Mouse (Mus musculus) heart, embryonic 16.5 days (tissue): ENCODE results near the gene Scube2. TPM values are rescaled to one million over a fixed set of nuclear protein-coding genes. Genes with fewer than 3 reads are reported as not detected.

Experiments used
- ATAC-seq: fragments of 200-750 bp; cut with Nextera tagmentation; replicated peaks from 2 replicates; pipeline ENCODE4 v1.8.0; 2017; ENCODE audit warnings: moderate number of reproducible peaks; ENCODE audit not compliant: insufficient read depth, low FRiP score; ENCODE audit errors: extremely low read depth
- H3K27ac ChIP-seq: fragments of 300-500 bp; sonication (generic); 2 replicates; pipeline ENCODE4 v1.5.1; 2014; ENCODE audit warnings: mild to moderate bottlenecking, low read length, control low read depth, moderate library complexity
- H3K27me3 ChIP-seq: fragments of 300-500 bp; sonication (generic); 2 replicates; pipeline ENCODE4 v1.6.1; 2014; ENCODE audit warnings: low read length, mixed read lengths; ENCODE audit not compliant: control insufficient read depth, insufficient read depth
- H3K36me3 ChIP-seq: fragments of 300-500 bp; sonication (generic); 2 replicates; pipeline ENCODE4 v1.6.1; 2014; ENCODE audit not compliant: control insufficient read depth, insufficient read depth
- H3K4me1 ChIP-seq: fragments of 300-500 bp; sonication (generic); 2 replicates; pipeline ENCODE4 v1.6.1; 2014; ENCODE audit warnings: low read length, mixed read lengths; ENCODE audit not compliant: control insufficient read depth, insufficient read depth
- H3K4me2 ChIP-seq: fragments of 300-500 bp; sonication (generic); 2 replicates; pipeline ENCODE4 v1.6.1; 2014; ENCODE audit warnings: low read depth, mild to moderate bottlenecking, control low read depth, low read length
- H3K4me3 ChIP-seq: fragments of 300-500 bp; sonication (generic); 2 replicates; pipeline ENCODE4 v1.5.1; 2014; ENCODE audit warnings: mild to moderate bottlenecking, control low read depth, low read length
- H3K9ac ChIP-seq: fragments of 300-500 bp; sonication (generic); 2 replicates; pipeline ENCODE4 v1.6.1; 2014; ENCODE audit warnings: low read length, control low read depth
- H3K9me3 ChIP-seq: fragments of 300-500 bp; sonication (generic); replicated peaks from 2 replicates; pipeline ENCODE4 v1.6.1; 2016; ENCODE audit warnings: low read length; ENCODE audit not compliant: control insufficient read depth
- WGBS: fragments of 180-500 bp; shearing (Covaris S2); extraction: QIAGEN DNeasy Blood & Tissue Kit; methylation state at CpG from one replicate; pipeline ENCODE4 v1.1.7; 2014; 5-methylcytosine and 5-hydroxymethylcytosine counted together
- polyA plus RNA-seq: library from polyadenylated mRNA; unstranded; fragments of >200 nt; fragmentation: Nextera tagmentation; extraction: Ambion mirVana; gene quantifications from 2 replicates; pipeline ENCODE4 v1.2.1, GENCODE M21; 2015

Gene Scube2
- polyA plus RNA-seq, 1 experiment from 2014 or later = 8.9 TPM

DNA sequence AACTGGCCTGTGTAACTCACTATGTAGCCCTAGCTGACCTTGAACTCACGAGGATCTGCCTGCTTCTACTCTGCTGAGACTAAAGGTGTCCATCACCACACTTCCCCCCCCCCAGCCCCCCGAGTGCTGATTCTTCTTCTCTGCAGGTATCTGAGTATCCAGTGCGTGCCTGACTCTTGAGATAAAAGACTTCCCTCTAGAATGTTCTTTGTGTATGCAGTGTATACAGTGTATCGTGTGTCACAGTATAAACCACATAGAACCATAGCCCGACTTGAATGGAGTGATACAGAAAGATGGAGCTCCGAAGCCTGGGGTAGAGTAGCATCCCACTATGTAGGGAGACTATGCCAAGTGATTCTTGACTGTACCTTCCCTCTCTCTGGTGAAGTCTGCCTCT, 21.4 kb downstream of the Scube2 start:
- no peak for ATAC-seq
- Histone ChIP-seq H3K9ac (no peak overlapping the region), H3K4me3 (no peak overlapping the region), H3K9me3 (no peaks in the 10 kb centered on the region), H3K4me2 (no peak overlapping the region), H3K36me3 (0 out of 2 replicates have a peak, but pooled peaks cover 3% of the 10 kb centered on the region), H3K27me3 (no peaks in the 10 kb centered on the region), H3K4me1 (peaks cover 21% of the 10 kb centered on the region), H3K27ac (no peak overlapping the region)
- 82% methylated on average over 6 of the region's 6 CpGs for whole genome bisulfite sequencing

DNA sequence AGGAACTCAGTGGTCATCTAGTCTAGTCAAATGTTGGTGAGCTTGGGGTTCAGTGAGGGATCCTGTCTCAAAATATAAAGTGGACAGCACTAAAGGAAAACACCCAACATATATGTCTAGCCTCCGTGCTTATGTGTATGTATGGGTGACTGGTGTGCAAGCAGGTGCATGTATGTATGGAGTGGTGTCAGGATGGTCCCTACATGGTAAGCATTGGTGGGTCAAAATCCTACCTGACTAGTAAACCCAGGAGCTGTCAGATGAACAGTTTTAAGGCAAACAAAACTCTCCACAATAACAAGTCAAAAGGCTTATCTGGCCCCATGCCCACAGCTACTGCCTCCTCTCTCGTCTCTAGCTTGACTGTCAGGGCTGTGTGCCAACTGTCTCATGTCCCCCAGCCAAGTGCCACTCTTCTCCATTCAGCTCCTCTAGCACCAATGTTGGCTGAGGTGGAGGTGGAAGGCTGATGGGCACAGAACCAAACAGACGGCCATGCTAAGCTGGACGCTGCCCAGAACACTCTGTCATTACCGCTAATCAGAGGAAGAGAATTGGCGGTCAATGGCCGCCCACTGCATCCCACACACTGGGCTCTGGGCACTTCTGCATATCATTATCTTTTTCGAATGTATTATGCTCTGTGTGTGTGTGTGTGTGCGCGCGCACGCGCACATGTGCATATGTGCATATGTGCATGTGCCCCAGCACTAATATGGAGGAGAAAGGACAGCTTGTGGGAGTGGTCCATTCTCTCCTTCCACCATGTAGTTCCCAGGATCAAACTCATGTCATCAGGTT, 23.7 kb downstream of the Scube2 start:
- 61% methylated on average over 13 of the region's 13 CpGs for WGBS
- no peak overlapping the region for H3K4me2 ChIP-seq
- H3K4me1 ChIP-seq = peaks cover 29% of the 10 kb centered on the region
- 0 out of 2 replicates have a peak, but pooled peaks cover 3% of the 10 kb centered on the region for H3K36me3 ChIP-seq
- peak overlapping the region; percentile 79 for H3K27ac ChIP-seq
- H3K27me3 ChIP-seq = no peaks in the 10 kb centered on the region
- peak; percentile 92 for ATAC-seq
- no peak overlapping the region for H3K4me3 ChIP-seq
- H3K9ac ChIP-seq = no peak overlapping the region
- H3K9me3 ChIP-seq = no peaks in the 10 kb centered on the region

DNA sequence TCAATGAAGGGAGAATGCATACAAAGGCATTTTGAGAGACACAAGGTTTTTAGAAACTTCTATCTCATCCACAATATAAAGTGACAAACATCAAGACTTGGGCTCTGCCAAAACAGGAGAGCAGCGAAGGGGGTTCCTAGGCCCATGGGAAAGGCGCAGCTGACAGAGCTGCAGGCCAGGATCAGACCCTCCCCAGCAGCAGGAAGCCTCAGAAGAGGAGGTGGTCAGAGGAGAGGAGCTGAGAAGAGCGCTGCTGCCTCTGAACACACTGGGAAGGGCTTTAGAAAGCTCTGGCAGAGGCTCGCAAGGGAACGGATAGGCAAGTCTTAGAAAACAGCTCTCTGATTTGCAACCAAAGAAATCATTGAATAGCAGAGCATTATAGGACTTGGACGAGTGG, 24.4 kb downstream of the Scube2 start:
- WGBS = 76% methylated on average over 6 of the region's 6 CpGs
- Histone ChIP-seq H3K4me3 (no peak overlapping the region), H3K9ac (peak overlapping the region; percentile 41; the same call in 1 of the 2 replicates), H3K9me3 (no peaks in the 10 kb centered on the region), H3K36me3 (no peaks in the 10 kb centered on the region), H3K27me3 (no peaks in the 10 kb centered on the region), H3K4me2 (no peak overlapping the region), H3K4me1 (peaks cover 36% of the 10 kb centered on the region), H3K27ac (no peak overlapping the region; the same call in 1 of the 2 replicates)
- ATAC-seq = no peak

DNA sequence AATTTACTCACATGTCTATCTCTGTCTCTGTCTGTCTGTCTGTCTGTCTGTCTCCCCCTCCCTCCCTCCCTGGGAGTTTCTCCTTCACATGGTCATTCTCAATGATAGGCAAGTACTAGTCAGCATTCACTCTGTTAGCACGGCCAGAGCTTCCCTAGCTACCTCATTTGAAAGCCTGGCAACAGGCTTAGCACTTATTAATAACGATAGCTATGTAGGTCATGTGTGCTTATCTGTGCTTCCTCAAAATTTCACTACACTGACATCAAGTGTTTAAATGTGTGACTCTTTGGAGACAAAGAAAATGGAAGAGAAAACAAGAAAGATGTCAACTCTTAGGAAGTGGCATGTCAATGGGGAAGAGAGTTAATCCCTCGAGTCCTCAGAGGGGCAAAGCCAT, 26.9 kb downstream of the Scube2 start:
- H3K27me3 ChIP-seq = no peaks in the 10 kb centered on the region
- H3K9me3 ChIP-seq = no peaks in the 10 kb centered on the region
- H3K36me3 ChIP-seq = no peaks in the 10 kb centered on the region
- no peak overlapping the region for H3K9ac ChIP-seq
- WGBS = 26% methylated on average over 3 of the region's 3 CpGs
- H3K4me1 ChIP-seq = peaks cover 41% of the 10 kb centered on the region
- peak overlapping the region; percentile 3; the same call in 1 of the 2 replicates for H3K27ac ChIP-seq
- H3K4me3 ChIP-seq = no peak overlapping the region
- peak; percentile 25; the same call in 1 of the 2 replicates for ATAC-seq
- no peak overlapping the region for H3K4me2 ChIP-seq

DNA sequence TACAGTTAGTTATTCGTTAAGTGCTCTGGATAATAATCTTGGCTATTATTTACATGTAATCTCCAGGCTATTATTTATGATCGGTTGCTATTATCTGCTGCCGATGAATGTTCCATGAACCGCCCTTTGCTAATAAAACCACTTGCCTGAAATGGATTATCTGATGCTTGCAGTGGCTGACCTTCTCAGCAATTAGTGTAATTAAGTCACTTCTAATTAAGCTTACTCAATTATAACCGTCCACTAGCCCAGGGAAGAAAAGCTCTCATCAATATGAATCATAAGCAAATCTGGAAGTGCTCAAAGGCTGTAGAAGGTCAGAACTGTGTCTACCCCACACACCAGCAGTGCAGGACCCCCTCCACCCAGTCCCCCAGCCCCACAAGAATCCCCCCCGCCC, 27.8 kb downstream of the Scube2 start:
- H3K4me3 ChIP-seq = no peak overlapping the region
- H3K36me3 ChIP-seq = no peaks in the 10 kb centered on the region
- H3K4me1 ChIP-seq = peaks cover 41% of the 10 kb centered on the region
- no peak for ATAC-seq
- no peak overlapping the region for H3K4me2 ChIP-seq
- 88% methylated on average over 6 of the region's 6 CpGs for WGBS
- no peak overlapping the region for H3K9ac ChIP-seq
- H3K9me3 ChIP-seq = no peaks in the 10 kb centered on the region
- H3K27ac ChIP-seq = no peak overlapping the region
- no peaks in the 10 kb centered on the region for H3K27me3 ChIP-seq

DNA sequence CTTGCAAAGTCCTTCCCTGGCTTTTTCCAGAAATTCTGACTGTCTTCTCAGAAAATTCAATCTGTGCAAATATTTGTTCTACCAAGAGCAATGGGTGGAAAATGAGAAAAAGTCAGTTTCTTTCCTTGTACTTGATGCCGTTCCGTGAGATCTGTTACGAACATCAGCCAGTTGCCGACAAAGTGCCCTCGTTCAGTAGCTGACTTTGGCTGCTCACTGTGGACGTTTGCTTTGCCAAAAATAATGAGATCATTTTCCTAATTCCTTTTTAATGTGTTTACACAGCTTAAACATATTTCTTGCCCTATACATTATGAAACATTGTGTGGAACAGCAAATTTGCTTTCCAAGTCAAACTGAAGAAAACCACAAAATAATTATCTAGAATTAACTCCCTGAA, 30.6 kb downstream of the Scube2 start:
- H3K27ac ChIP-seq = no peak overlapping the region
- peaks cover 29% of the 10 kb centered on the region for H3K4me1 ChIP-seq
- H3K4me3 ChIP-seq = no peak overlapping the region
- H3K36me3 ChIP-seq = no peaks in the 10 kb centered on the region
- H3K9me3 ChIP-seq = no peaks in the 10 kb centered on the region
- H3K27me3 ChIP-seq = no peaks in the 10 kb centered on the region
- no peak overlapping the region for H3K9ac ChIP-seq
- 49% methylated on average over 6 of the region's 6 CpGs for WGBS
- ATAC-seq = no peak
- H3K4me2 ChIP-seq = no peak overlapping the region

DNA sequence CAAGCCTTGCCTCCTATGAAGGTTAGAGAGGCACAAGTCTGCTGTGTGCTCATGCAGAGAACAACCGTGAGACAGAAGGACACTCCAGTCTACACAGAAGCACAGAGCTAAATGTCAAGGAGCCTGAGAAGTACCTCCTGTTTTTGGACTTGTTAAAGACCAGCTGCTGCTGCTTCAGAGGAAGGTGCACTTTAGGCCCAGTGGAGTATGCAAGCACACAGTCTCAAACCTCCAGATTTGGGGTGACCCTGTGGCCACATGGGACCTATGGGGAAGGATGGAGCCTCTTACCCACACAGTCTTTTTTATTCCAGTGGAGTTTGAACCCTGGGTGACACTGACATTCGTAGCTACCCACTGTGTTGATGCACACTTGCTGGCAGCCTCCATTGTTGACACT, 34.1 kb downstream of the Scube2 start:
- Histone ChIP-seq H3K36me3 (no peaks in the 10 kb centered on the region), H3K27me3 (no peaks in the 10 kb centered on the region), H3K4me1 (peaks cover 9% of the 10 kb centered on the region), H3K4me2 (no peak overlapping the region), H3K4me3 (no peak overlapping the region), H3K27ac (no peak overlapping the region), H3K9me3 (no peaks in the 10 kb centered on the region), H3K9ac (no peak overlapping the region)
- ATAC-seq = no peak
- WGBS = 68% methylated on average over 2 of the region's 2 CpGs

DNA sequence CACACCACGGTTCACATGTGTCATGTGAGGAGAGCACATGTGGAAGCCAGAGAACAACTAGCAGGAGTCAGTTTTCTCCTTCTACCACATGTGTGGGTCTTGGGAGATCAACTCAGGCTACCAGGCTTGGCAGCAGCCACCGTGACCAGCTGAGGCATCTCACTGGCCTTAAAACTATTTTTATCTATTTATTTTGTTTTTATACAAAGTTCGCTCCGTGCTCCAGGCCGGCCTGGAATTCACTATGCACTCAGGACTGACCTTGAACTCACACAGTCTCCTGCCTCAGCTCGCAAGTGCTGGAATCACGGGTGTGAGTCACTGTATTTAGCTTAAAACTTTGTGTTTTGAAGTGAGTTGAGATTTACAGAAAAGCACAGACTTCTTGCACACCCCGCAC, 38.6 kb downstream of the Scube2 start:
- no peaks in the 10 kb centered on the region for H3K36me3 ChIP-seq
- no peaks in the 10 kb centered on the region for H3K4me1 ChIP-seq
- 52% methylated on average over 8 of the region's 8 CpGs for WGBS
- no peaks in the 10 kb centered on the region for H3K9me3 ChIP-seq
- H3K9ac ChIP-seq = no peak overlapping the region
- H3K4me3 ChIP-seq = no peak overlapping the region
- no peak overlapping the region for H3K27ac ChIP-seq
- H3K4me2 ChIP-seq = no peak overlapping the region
- H3K27me3 ChIP-seq = no peaks in the 10 kb centered on the region
- no peak for ATAC-seq

DNA sequence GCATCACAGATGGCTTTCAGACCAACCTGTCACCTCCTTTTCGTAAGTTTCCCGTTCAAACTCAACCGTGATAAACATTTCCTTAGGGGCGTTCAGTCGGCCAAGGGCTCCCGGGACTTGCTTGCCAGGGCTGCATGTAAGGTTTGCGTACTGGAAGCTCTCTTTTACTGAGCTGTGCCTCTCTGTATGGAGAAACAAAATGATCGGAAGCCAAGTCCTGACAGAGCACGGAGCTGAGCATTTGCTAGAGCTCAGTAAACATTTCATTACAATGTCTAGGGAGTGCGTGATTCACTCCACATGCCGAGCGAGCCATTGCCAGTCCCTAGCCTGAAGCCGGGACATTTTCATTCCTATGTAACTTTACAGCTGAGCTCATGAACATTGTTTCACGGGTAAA, 40.2 kb downstream of the Scube2 start:
- Histone ChIP-seq H3K36me3 (no peaks in the 10 kb centered on the region), H3K4me3 (no peak overlapping the region), H3K27ac (no peak overlapping the region), H3K9me3 (no peaks in the 10 kb centered on the region), H3K27me3 (no peaks in the 10 kb centered on the region), H3K9ac (no peak overlapping the region), H3K4me1 (no peaks in the 10 kb centered on the region), H3K4me2 (no peak overlapping the region)
- no peak for ATAC-seq
- WGBS = 74% methylated on average over 14 of the region's 14 CpGs
